Mouse (Mus musculus) spleen, embryonic (tissue): Measurements from ENCODE around the gene Gm20388.

Experiments used
- CTCF ChIA-PET: fragments of 350-600 bp; sonication (Branson Sonifier 250); formaldehyde crosslinking; loops from one replicate; lab custom pipeline; 2022; lab: Charles Lee

Gm20388 gene

DNA sequence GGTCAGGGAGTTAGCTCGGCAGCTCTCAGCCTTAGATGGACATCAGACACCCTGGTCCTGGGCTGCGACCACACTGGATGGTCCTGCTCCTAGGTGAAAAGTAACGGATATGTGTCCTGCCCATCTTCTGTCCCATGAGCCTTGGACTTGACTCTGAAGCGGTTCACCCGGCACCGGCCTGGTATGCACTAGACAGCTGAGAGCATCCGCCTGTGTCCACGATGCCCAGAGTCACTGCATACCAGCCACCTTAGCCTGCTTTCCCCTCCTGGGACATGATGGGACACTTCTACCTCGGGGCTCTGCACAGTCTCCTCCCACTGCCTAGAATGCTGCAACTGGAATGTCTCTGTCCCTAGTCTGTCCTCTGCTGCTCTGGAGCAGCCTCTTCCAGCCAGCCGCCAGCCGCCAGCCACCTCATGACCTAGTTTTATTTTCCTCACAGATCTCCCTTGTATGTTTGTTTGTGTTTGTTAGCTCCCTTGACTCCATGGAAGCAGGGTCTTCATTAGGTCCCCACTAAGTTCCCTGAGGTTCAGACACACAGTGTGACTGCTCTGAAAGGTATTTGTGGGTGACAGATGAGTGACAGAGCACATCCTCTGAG, 128.8 kb downstream of the Gm20388 start:
- CTCF ChIA-PET, result interaction anchor here (0.6 kb wide), 1 partner anchor 22 kb away, joined by 3 read pairs; no protein-coding TSS in a partner anchor

DNA sequence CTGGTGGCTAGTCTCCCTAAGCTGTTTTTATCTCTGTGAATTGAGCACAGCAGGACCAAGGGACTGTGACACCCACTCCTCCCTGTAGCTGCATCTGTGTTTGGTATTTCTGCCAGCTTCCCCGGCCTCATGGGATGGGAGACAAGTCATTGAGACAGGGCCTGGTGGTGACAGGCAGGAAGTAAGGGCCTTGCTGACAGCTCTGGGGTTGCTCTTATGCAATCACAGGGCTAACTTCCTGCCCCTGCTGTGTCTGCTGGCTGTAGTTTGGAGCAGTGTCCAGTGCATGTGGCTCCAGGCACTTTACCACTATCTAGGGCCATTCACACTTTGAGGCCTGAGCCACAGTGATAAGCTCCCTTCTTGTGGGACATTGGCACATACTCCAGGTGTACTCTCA, 130.2 kb downstream of the Gm20388 start:
- CTCF ChIA-PET, result no interaction called here

DNA sequence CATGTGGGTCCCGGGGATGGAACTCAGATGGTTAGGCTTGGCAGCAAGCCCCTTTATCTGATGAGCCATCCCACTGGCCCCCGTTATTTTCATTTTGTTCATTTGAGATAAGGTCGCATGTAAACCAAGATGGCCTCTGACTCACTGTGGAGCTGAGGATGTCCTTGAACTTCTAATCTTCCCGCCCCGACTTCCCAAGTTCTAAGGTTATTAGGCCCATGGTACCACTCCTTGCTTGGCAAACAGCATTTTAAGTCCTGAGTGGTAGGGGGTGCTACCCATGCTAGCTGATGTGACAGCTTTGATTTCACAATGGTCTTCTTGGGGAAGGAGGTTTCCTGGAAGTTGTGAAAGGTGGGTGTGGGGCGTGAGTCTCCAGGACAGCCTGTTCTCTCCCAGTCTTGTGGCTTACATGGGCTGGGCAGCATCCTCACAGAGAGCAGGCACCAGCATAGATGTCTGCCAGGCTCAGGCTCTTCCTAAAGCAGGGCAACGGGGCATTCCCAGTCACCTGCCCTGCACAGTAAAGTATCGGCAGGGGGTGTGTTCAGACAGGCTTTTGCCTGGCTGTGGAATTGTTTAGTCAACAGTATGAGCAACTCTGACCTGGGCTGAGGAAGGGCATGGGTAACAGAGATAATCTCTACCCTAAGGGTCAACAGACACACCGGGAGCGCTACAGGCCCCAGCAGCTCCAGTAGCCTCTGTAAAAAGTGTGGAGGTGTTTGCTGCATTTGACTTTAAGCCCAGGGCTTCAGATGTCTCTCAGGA, 132.1 kb downstream of the Gm20388 start:
- CTCF ChIA-PET, result no interaction called here

DNA sequence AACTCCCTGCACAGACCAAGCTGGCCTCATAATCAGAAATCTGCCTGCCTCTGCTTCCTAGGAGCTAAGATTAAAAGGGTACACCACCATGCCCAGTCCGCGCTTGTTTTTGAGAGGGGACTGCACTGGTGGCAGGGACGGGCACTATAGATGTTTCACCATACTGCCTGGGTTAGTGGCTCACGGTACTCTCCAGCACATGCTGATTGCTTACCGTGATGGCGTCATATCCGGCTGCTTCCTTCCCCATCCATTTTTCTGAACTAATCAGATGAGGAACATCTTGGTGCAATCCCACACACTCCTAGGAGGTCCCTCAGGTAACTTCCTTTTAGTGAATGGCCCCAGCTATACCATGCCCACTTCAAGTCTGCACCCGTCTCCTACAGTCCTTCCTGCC, 134.3 kb downstream of the Gm20388 start:
- CTCF ChIA-PET, result no interaction called here

DNA sequence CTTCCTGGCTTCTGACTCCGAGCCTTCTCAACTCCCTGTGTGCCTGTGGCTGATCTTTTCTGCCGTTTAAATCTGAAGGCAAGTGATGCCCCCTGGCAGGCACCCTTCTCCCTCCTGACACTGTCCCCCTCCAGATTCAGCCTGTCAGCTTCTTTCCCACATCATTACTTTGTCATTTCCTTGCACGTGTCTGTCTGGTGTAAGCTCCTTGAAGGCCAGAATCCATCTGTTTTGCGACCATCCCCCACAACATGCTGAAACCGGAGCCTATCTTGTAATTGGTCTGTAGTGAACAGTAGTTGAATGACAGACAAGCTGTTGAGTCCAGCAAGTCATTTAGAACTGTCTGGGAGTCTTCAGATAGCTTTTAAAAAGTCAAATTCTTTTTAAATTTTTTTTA, 134.8 kb downstream of the Gm20388 start:
- CTCF ChIA-PET, result no interaction called here

DNA sequence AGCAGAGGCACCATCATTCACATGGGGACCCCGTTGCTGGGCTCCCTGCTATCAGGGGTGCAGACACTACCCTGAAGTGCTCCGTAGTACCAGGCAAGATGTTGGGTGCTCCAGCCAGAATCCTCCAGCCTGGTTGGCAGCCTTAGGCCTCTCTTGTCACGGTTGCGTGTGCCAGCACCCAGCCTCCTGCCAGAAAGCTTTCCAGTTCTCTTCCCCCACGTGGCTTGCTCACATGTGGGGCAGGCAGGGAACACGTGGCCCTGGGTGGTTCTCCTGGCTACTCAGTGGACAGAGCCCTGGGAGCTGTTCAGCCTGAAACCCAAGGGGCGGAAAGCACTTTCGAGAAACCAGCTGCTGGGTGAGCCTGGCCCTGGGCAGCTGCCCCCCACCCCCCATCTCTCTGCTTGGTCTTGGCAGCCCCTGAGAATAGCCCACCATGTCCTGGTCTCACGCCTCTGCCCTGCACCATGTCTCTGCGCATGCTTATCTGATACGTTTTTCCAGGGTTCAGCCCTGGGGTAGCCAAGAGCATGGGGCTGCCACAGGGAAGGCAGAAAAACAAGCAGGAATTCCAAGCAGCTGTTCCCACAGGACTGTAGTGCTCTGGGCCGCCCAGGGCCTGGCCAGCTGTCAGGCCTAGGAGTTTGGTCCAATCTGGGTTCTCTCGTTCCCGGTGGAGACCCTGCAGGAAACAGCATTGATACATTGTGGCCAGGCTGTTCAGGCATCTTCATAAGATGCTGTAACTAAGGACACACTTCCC, 135.8 kb downstream of the Gm20388 start:
- CTCF ChIA-PET, result no interaction called here

DNA sequence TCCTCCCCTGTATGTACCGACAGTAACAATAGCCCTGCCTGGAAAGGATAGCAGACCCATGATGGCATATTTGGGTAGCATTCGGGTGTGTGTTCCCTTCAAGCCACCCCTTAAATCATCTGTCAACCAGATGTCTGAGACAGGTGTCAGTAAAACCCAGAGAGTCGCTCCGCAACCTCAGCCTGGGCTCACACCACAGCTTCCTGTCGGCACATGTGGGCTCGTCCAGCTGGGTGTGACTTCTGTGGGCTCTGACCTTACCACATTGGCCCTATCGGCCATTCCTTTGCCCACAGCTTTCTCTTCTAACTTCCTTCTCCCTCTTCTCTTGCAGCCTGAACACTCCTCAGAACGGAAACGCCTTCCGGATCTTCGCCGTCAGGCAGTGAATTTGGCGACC, 139.3 kb downstream of the Gm20388 start:
- CTCF ChIA-PET, result no interaction called here

DNA sequence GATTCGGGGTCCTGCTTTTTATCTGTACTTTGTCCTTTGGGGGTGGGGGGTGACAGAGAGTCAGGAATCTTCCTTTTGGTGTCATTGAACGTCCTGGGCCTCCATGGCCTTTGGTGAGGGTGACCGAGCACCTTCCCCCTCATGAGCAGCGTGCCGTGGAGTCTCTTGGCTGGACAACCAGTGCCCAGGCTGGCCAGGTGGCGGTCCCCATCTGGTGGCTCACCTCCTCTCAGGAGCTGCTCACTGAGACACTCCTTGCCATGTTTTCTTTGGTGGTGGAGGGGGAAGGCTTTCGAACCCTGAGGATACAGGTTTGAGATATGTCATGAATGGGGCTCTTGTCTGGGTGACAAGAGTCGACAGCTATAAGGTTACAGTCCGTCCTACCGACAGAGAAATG, 139.7 kb downstream of the Gm20388 start:
- CTCF ChIA-PET, result no interaction called here

DNA sequence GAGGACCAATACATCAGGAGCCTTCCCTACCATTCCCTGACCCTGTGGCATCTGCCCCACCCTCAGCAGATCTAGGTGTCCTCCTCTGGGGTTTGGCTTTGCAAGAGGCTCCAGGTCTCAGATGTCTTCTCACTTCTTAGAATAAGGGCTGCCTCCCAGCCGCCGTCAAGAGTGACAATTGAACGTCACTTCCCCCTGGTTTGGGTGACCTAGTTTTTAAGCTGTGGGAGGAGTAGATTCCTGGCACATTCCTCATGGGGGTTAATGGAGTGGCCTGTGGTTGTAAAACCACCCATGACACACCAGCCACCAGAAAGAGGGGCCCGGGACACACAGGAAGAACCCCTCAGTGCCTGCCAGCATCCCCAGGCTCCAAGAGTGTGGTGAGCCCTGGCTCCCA, 140.4 kb downstream of the Gm20388 start:
- CTCF ChIA-PET, result no interaction called here

DNA sequence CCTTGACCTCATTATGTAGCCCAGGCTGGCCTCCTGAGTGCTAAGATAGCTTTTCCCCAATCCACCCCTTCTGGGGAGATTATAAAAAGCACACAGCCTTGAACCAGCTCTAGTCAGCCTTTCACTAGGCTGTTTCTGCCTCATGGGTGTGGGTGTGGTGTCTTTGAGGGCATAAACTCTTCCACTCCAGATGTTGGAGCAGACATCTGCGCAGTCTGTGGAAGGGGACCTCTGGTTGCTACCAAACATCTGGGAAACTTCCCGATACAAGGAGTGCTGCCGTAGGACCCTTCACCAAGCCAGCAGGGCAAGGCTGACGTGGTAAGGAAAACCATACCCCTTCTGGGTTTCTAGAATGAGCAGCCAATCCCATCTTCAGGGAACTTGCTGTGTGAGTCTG, 141.3 kb downstream of the Gm20388 start:
- CTCF ChIA-PET, result no interaction called here

DNA sequence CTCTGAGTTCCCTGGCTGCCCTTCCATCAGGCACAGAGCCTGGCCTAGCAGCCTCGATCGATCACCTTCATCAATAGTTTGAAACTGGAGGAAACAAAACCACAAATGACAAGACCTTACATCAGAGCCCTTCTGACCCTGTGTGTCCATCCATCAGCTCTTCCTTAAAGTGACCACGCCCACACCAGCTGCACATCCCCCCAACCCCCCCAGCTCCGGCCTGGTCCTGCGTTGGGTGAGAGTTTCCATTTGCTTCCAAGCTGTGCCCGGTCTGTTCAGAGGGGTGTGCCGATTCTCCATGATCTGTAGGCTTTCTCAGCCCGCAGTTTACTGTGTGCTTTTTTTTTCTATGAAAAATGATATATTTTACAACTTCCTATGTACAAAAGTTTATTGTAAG, 141.7 kb downstream of the Gm20388 start:
- CTCF ChIA-PET, result no interaction called here

DNA sequence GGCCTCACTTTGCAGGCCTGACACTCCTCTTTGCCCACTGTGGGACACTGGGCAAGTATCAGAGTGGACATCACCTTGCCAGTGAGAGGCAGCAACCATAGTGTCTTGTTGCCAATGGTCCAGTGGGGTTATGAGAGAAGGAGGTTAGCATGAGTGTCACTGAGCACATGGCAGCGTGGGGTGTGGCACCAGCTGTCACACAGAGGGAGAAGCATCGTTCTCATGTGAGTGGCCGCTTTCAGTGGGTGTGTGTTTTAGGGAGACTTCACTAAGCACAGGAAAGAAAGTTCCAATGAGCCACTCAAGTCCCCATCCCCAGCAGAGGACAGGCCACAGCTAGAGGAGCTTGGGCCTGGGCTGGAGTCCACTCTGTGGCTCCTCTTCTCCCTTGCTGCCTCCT, 144.2 kb downstream of the Gm20388 start:
- CTCF ChIA-PET, result interaction anchor here (0.5 kb wide), 1 partner anchor 132 kb away, joined by 12 read pairs; no protein-coding TSS in a partner anchor

DNA sequence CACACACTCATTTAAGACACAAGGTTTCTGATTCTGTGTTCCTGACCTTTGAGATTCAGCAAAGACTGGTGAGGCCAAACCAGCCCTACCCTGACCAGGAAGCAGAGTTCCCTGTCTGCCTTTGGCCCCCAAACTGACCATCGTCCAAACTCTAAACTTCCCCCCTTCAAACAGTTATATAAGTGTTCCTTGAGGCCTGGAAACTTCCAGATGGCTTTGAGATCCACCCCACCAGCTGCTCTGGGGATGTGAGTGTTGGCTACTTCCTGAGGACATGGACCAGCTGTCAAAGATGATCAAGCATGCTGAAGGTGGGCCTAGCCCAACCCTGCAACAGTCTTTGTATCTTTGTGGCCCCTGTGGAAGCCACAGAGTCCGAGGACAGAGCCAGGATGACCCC, 146.4 kb downstream of the Gm20388 start:
- CTCF ChIA-PET, result no interaction called here

DNA sequence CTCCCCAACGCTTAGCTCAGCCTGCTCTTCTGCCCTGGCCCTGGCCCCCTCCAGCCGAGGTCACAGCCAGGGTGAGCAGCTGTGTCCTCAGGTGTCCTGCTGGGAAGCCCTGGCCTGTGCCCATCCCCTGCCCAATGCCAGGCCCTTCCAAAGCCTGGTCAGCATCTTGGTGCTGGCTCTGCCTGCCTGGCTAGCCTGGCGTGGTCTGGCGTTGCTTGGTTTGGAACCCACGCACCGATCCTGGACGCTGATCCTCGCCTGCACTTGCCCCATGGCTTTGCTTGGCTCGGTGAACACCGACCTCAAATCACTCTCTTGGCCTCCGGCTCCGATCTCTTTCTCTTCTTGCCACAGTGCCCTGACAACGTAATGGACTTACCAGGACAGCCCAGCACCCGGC, 152.1 kb downstream of the Gm20388 start:
- CTCF ChIA-PET, result no interaction called here

DNA sequence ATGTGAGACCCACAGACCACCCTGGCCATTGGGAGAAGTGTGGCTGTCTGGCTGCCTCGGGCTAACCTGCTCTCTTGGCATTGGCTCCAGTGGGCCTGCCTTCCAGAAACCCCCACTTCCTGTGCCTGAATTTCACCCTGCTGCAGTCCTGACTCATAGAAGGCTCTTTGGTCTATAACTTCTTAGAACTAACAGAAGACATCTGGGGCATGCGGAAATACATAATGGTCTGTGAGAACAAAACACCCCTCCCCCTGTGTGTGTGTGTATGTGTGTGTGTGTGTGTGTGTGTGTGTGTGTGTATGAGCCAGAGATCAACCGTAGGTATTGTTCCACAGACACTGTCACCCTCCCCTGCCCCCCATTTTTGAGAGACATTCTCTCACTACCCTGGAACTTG, 152.7 kb downstream of the Gm20388 start:
- CTCF ChIA-PET, result no interaction called here

DNA sequence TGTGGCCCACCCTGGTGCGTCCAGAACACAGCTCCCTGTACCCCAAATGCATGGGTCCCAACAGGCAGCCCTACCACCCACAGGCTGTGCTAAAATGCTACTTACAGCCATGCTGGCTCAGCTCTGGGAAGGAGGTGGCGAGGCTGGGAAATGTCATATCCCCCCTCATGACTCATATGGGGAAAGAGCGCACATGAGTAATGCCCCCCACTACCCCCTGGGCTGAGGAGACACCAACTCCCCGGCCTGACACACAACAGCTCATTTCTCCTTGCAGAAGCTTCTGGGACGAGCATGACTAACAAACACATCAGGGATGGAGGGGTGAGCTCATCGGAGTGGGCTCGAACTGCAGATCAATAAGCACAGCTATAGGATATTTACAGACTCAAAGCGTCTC, 155.0 kb downstream of the Gm20388 start:
- CTCF ChIA-PET, result no interaction called here

DNA sequence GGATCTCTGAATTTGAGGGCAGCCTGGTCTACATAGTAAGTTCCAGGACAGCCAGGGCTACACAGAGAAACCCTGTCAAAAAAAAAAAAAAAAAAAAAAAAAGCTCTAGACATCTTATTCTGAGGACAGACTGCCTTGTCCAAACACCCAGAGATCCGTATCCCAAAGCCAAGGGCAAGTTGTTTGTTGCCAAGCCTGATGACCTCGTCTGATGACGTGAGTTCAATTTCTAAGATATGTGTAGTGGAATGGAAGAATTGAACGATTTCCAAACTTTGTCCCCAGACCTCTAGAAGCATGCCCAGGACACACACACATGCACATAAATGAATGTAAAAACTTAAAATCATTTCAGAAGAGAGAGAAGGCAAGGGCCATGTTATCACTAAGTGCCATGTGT, 155.6 kb downstream of the Gm20388 start:
- CTCF ChIA-PET, result no interaction called here

DNA sequence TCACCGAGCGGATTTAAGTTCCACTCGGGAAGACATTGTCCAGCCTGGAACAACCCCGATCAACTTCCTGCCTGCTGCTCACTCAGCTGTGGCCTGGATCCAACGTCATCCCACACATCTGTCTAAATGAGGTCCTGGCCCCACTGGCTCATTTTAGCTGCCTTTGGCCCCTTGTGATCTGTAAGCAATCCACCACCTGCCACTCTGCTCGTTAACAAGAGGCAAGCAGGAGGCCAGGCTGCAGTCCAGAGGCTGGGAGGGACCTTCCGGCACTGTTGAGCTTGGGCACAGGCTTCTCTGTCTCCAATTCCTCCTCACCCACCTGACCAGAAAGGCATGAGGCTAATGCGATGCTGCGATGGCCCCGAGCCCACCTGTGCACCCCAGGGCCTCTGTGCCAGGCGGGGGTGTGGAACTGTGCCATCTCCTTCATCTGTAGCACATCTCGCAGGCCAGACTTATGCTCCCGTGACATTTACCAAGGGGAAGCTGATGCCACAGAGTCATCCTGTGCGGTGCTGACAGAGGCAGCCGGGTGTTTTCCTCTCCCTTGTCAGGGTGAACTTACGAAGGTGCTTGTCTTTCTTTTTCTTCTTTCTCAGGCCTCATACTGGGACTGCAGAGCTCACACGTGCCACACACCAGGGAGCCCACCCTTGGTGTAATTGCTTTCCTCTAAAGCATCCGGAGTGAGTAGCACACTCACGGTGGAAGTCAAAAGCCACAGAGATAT, 157.5 kb downstream of the Gm20388 start:
- CTCF ChIA-PET, result no interaction called here

DNA sequence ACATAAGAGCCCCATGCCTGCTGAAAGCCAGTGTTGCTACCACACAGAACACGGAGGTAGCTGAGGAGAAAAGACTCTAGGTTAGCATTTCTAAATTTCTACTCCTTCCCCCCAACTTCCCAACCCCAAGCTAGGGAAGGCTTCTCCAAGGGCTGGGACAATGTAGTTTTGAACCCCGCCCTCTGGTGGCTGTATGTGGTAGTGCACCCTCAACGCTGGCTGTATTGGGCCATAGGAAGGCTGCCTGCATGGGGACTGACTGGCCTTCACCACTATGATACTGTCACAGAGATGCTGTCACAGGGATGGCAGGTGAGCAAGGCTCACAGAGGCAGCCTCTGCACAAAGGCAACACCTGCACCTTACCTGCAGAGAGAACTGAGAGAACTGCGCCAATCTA, 161.0 kb downstream of the Gm20388 start:
- CTCF ChIA-PET, result interaction anchor here (0.6 kb wide), 1 partner anchor 162 kb away, joined by 6 read pairs; no protein-coding TSS in a partner anchor

DNA sequence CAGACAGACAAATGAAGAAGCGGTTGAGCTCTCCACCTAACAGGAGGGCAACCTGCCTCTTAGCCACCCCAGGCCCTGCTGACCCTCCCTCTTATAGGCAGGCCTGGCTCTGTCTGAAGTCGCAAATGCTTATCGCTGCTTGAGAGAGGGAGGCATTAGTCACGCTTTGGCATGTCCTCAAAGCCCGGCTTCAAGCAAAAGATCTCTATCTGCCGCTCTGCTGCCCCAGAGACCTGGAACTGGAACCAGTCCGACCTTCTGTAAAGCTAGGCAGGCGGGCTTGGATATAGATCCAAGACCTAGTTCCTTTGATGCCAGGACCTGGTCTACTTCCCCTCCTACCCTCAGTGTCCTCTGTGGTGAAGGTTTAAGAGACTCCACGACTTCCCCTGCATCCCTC, 161.6 kb downstream of the Gm20388 start:
- CTCF ChIA-PET, result no interaction called here

DNA sequence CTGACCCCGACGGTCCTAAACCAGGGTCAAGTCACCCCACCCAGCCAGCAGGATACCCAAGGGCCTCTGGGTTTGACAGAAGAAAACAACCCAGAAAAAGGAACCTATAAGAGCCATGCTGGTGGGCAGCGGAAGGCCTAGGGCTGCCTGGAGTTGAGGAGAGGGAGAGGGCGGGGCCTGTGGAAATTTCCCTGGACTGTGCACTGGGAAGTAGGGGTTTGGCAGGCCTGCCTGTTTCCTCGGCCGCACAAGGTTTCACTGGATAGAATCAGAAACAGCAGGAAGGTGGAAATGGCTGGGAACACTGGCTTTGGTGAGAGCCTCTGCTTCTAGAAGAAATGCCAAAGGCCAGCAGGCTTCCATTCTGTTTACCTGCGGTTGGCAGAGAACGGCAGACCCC, 162.2 kb downstream of the Gm20388 start:
- CTCF ChIA-PET, result no interaction called here

DNA sequence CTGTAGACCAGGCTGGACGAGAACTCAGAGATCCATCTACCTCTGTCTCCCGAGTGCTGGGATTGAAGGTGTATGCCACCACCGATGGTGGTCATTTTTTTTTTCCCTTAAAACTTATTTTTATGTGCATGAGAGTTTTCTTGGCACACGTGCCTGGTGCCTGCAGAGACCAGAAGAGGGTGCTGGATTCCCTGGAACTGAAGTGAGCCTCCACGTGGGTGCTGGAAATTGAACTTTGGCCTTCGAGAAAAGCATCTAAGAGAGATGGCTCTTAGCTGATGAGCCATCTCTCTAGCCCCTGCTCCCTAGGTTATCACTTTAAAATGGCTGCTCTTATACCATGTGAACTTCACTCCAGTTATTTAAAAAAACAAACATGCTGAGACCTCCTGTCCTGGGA, 163.9 kb downstream of the Gm20388 start:
- CTCF ChIA-PET, result no interaction called here
